Mouse (Mus musculus) stomach, embryonic 15.5 days (tissue): ENCODE measurements around the gene Gm20479. TPM values are rescaled to one million over a fixed set of nuclear protein-coding genes. Genes with fewer than 3 reads are reported as not detected.

Experiments
- ATAC-seq: fragments of 200-750 bp; cut with Nextera tagmentation; 2 replicates; pipeline ENCODE4 v1.8.0; 2017; ENCODE audit warnings: low read depth, moderate number of reproducible peaks, moderate TSS enrichment; ENCODE audit not compliant: insufficient read depth, low FRiP score
- H3K27ac ChIP-seq: fragments of 300-500 bp; sonication (generic); 2 replicates; pipeline ENCODE4 v1.5.1; 2015; ENCODE audit warnings: mild to moderate bottlenecking, inconsistent platforms
- H3K27me3 ChIP-seq: fragments of 300-500 bp; sonication (generic); replicated peaks from 2 replicates; pipeline ENCODE4 v1.6.1; 2015; ENCODE audit warnings: inconsistent platforms
- H3K36me3 ChIP-seq: fragments of 300-500 bp; sonication (generic); 2 replicates; pipeline ENCODE4 v1.6.1; 2015; ENCODE audit warnings: inconsistent platforms
- H3K4me1 ChIP-seq: fragments of 300-500 bp; sonication (generic); 2 replicates; pipeline ENCODE4 v1.6.1; 2015; ENCODE audit warnings: inconsistent platforms
- H3K4me2 ChIP-seq: fragments of 300-500 bp; sonication (generic); 2 replicates; pipeline ENCODE4 v1.6.1; 2015; ENCODE audit warnings: mild to moderate bottlenecking, inconsistent platforms
- H3K4me3 ChIP-seq: fragments of 300-500 bp; sonication (generic); replicated peaks from 2 replicates; pipeline ENCODE4 v1.5.1; 2015; ENCODE audit warnings: inconsistent platforms
- H3K9ac ChIP-seq: fragments of 300-500 bp; sonication (generic); 2 replicates; pipeline ENCODE4 v1.6.1; 2015; ENCODE audit warnings: inconsistent platforms
- H3K9me3 ChIP-seq: fragments of 300-500 bp; sonication (generic); 2 replicates; pipeline ENCODE4 v1.6.1; 2016; ENCODE audit warnings: inconsistent platforms
- WGBS: fragments of 180-500 bp; shearing (Covaris S2); methylation state at CpG from one replicate; pipeline ENCODE4 v1.1.7; 2015; 5-methylcytosine and 5-hydroxymethylcytosine counted together
- polyA plus RNA-seq: library from polyadenylated mRNA; unstranded; fragments of >200 nt; fragmentation: Nextera tagmentation; extraction: Ambion mirVana; gene quantifications from 2 replicates; pipeline ENCODE4 v1.2.1, GENCODE M21; 2015

Gene Gm20479
- polyA plus RNA-seq, 1 experiment from 2014 or later = 0.62 TPM

- Histone ChIP-seq H3K4me2 (peak overlapping the region; percentile 8; the same call in 1 of the 2 replicates), H3K27ac (no peak overlapping the region), H3K36me3 (no peaks in the 10 kb centered on the region), H3K27me3 (peaks cover 60% of the 10 kb centered on the region), H3K9me3 (no peaks in the 10 kb centered on the region), H3K4me1 (peaks cover 12% of the 10 kb centered on the region), H3K4me3 (peak overlapping the region; percentile 9; the same call in 1 of the 2 replicates), H3K9ac (no peak overlapping the region)
- 9% methylated on average over 29 of the region's 29 CpGs for WGBS
- ATAC-seq = no peak
Measured at GRCm38 (mm10) chr7:27364379-27364778, 7.2 kb upstream of the Gm20479 start.

GRCm38 (mm10) chr7:27361283-27361946 lies 4.2 kb upstream of the Gm20479 start:
- Histone ChIP-seq H3K4me2 (peak overlapping the region; percentile 90), H3K9me3 (no peaks in the 10 kb centered on the region), H3K9ac (peak overlapping the region; percentile 51; the same call in 1 of the 2 replicates), H3K36me3 (no peaks in the 10 kb centered on the region), H3K27ac (no peak overlapping the region), H3K4me3 (peak overlapping the region; percentile 48), H3K27me3 (peaks cover 33% of the 10 kb centered on the region), H3K4me1 (peaks cover 14% of the 10 kb centered on the region)
- peak; percentile 95 for ATAC-seq
- under 1% methylated on average over 52 of the region's 52 CpGs for WGBS

- Histone ChIP-seq H3K27me3 (peaks cover 26% of the 10 kb centered on the region), H3K4me1 (peaks cover 17% of the 10 kb centered on the region), H3K9ac (no peak overlapping the region), H3K4me3 (peak overlapping the region; percentile 48; the same call in 1 of the 2 replicates), H3K9me3 (no peaks in the 10 kb centered on the region), H3K4me2 (peak overlapping the region; percentile 46), H3K27ac (no peak overlapping the region), H3K36me3 (no peaks in the 10 kb centered on the region)
- ATAC-seq = no peak
- 52% methylated on average over 6 of the region's 6 CpGs for WGBS
Measured at GRCm38 (mm10) chr7:27360749-27361148, 3.5 kb upstream of the Gm20479 start.

- Histone ChIP-seq H3K27me3 (peaks cover 18% of the 10 kb centered on the region), H3K9ac (no peak overlapping the region), H3K36me3 (no peaks in the 10 kb centered on the region), H3K4me1 (peaks cover 23% of the 10 kb centered on the region), H3K9me3 (no peaks in the 10 kb centered on the region), H3K4me2 (no peak overlapping the region), H3K27ac (no peak overlapping the region), H3K4me3 (no peak overlapping the region)
- no peak for ATAC-seq
- WGBS = 92% methylated on average over 9 of the region's 9 CpGs
Measured at GRCm38 (mm10) chr7:27359706-27360358, 2.6 kb upstream of the Gm20479 start.

- ATAC-seq = no peak
- 61% methylated on average over 2 of the region's 2 CpGs for WGBS
Measured at GRCm38 (mm10) chr7:27359162-27359561, 1.9 kb upstream of the Gm20479 start.

GRCm38 (mm10) chr7:27357595-27357978 lies 368 bp upstream of the Gm20479 start:
- Histone ChIP-seq H3K4me1 (peaks cover 29% of the 10 kb centered on the region), H3K9ac (no peak overlapping the region), H3K9me3 (no peaks in the 10 kb centered on the region), H3K27ac (peak overlapping the region; percentile 92), H3K4me2 (peak overlapping the region; percentile 78), H3K27me3 (peaks cover 4% of the 10 kb centered on the region; the same call in 1 of the 2 replicates), H3K36me3 (no peaks in the 10 kb centered on the region), H3K4me3 (peak overlapping the region; percentile 65)
- no peak for ATAC-seq
- WGBS = 17% methylated on average over 3 of the region's 3 CpGs

More at GRCm38 (mm10) chr7:27359162-27359561, 1.9 kb upstream of the Gm20479 start:
- Histone ChIP-seq H3K4me3 (no peak overlapping the region), H3K4me1 (peaks cover 29% of the 10 kb centered on the region), H3K9me3 (no peaks in the 10 kb centered on the region), H3K4me2 (no peak overlapping the region), H3K27ac (no peak overlapping the region), H3K27me3 (peaks cover 11% of the 10 kb centered on the region), H3K9ac (no peak overlapping the region), H3K36me3 (no peaks in the 10 kb centered on the region)

- Histone ChIP-seq H3K4me3 (peak overlapping the region; percentile 65), H3K27me3 (no peaks in the 10 kb centered on the region), H3K4me1 (peaks cover 29% of the 10 kb centered on the region), H3K27ac (peak overlapping the region; percentile 92), H3K4me2 (peak overlapping the region; percentile 78), H3K9me3 (no peaks in the 10 kb centered on the region), H3K9ac (no peak overlapping the region), H3K36me3 (peaks cover 4% of the 10 kb centered on the region; the same call in 1 of the 2 replicates)
- 2% methylated on average over 16 of the region's 16 CpGs for WGBS
- ATAC-seq = peak; percentile 4; the same call in 1 of the 2 replicates
Measured at GRCm38 (mm10) chr7:27356248-27356647, 971 bp downstream of the Gm20479 start.

- whole genome bisulfite sequencing = under 1% methylated on average over 34 of the region's 34 CpGs
- Histone ChIP-seq H3K4me2 (peak within 1 kb of the TSS; percentile 78), H3K36me3 (peaks cover 4% of the 10 kb centered on the region; the same call in 1 of the 2 replicates), H3K9ac (peak within 1 kb of the TSS; percentile 53), H3K27ac (peak within 1 kb of the TSS; percentile 92), H3K9me3 (no peaks in the 10 kb centered on the region), H3K4me1 (peaks cover 26% of the 10 kb centered on the region), H3K4me3 (peak within 1 kb of the TSS; percentile 65), H3K27me3 (no peaks in the 10 kb centered on the region)
- ATAC-seq = peak; percentile 91
Measured at GRCm38 (mm10) chr7:27355745-27356240, 1.4 kb downstream of the Gm20479 start, which contains the start of gene Shkbp1. Gene Shkbp1 (minus strand): TSS chr7:27356019.

- peak overlapping the region; percentile 65 for H3K4me3 ChIP-seq
- no peak for ATAC-seq
- peak overlapping the region; percentile 58; the same call in 1 of the 2 replicates for H3K27ac ChIP-seq
- peak overlapping the region; percentile 78 for H3K4me2 ChIP-seq
- 5% methylated on average over 14 of the region's 14 CpGs for WGBS
- peaks cover 7% of the 10 kb centered on the region for H3K36me3 ChIP-seq
- no peaks in the 10 kb centered on the region for H3K9me3 ChIP-seq
- peak overlapping the region; percentile 53 for H3K9ac ChIP-seq
- H3K27me3 ChIP-seq = no peaks in the 10 kb centered on the region
- peaks cover 26% of the 10 kb centered on the region for H3K4me1 ChIP-seq
Measured at GRCm38 (mm10) chr7:27355261-27355660, 2.0 kb downstream of the Gm20479 start.

GRCm38 (mm10) chr7:27354783-27355182 lies 2.4 kb downstream of the Gm20479 start:
- no peak for ATAC-seq
- no peak overlapping the region for H3K27ac ChIP-seq
- H3K4me3 ChIP-seq = peak overlapping the region; percentile 65; the same call in 1 of the 2 replicates
- H3K9me3 ChIP-seq = no peaks in the 10 kb centered on the region
- peak overlapping the region; percentile 78 for H3K4me2 ChIP-seq
- peaks cover 8% of the 10 kb centered on the region for H3K36me3 ChIP-seq
- WGBS = 45% methylated on average over 4 of the region's 4 CpGs
- no peaks in the 10 kb centered on the region for H3K27me3 ChIP-seq
- peak overlapping the region; percentile 53; the same call in 1 of the 2 replicates for H3K9ac ChIP-seq
- peaks cover 26% of the 10 kb centered on the region for H3K4me1 ChIP-seq

- ATAC-seq = peak; percentile 23; the same call in 1 of the 2 replicates
- no peak overlapping the region for H3K27ac ChIP-seq
Measured at GRCm38 (mm10) chr7:27354144-27354543, 3.1 kb downstream of the Gm20479 start.

More at GRCm38 (mm10) chr7:27354144-27354543, 3.1 kb downstream of the Gm20479 start:
- H3K9me3 ChIP-seq = no peaks in the 10 kb centered on the region
- H3K9ac ChIP-seq = no peak overlapping the region
- H3K36me3 ChIP-seq = peaks cover 8% of the 10 kb centered on the region
- H3K4me3 ChIP-seq = no peak overlapping the region
- H3K4me2 ChIP-seq = peak overlapping the region; percentile 78
- no peaks in the 10 kb centered on the region for H3K27me3 ChIP-seq
- 38% methylated on average over 6 of the region's 6 CpGs for WGBS
- peaks cover 26% of the 10 kb centered on the region for H3K4me1 ChIP-seq
